ENCODE assay signal across 8 mouse cellular contexts in the genomic region with DNA sequence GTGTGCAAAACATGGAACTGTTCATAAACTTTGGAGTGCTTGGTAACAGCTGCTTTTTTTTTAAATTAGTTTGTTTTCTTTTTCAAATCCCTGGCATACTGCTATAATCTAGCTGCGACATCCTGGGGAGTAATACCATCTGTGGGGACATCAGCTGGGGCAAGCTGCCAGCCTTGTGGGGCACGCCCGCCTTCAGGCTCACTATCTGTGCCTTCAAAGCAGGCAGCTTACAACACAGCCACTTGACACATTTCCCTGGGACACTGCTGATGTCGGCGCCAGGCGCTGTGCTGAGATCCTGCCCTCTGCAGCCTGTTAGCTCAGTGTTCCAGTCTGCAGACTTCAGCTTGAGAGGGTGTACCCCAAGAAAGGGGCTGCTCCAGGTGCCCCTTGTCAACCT. TPM values are rescaled to one million over a fixed set of nuclear protein-coding genes. Genes with fewer than 3 reads are reported as not detected.
A peak's percentile ranks its signal among the peaks of the same experiment; 100 is the strongest.
DNase-seq lines count a peak whose midpoint lies in the region; ATAC-seq and TF ChIP-seq lines count a peak whose summit lies in the region.

No protein-coding gene starts in this region.

- H3K27me3 ChIP-seq in hindbrain, embryonic 13.5 days = peaks cover 5% of the 10 kb centered on the region
- no peaks in the 10 kb centered on the region for H3K27me3 ChIP-seq in hindbrain, embryonic 11.5 days (ENCODE audit: control insufficient read depth, insufficient read depth, low read length)
- H3K27me3 ChIP-seq in lung, postnatal 0 days (replicated peaks; ENCODE audit: insufficient read depth, low read length) = no peaks in the 10 kb centered on the region

- H3K36me3 ChIP-seq in hindbrain, embryonic 13.5 days = peaks cover 29% of the 10 kb centered on the region
- no peaks in the 10 kb centered on the region for H3K36me3 ChIP-seq in hindbrain, embryonic 11.5 days (ENCODE audit: control insufficient read depth, insufficient read depth, low read length)
- no peaks in the 10 kb centered on the region; the same call in 1 of the 2 replicates for H3K36me3 ChIP-seq in lung, postnatal 0 days (ENCODE audit: insufficient read depth, low read length)

- no peak overlapping the region for H3K4me3 ChIP-seq in hindbrain, embryonic 13.5 days
- H3K4me3 ChIP-seq in hindbrain, embryonic 11.5 days (ENCODE audit: low read depth, low read length) = no peak overlapping the region
- no peak overlapping the region for H3K4me3 ChIP-seq in lung, postnatal 0 days (ENCODE audit: low read depth, low read length)

- peaks cover 20% of the 10 kb centered on the region; the same call in 1 of the 2 replicates for H3K4me1 ChIP-seq in hindbrain, embryonic 13.5 days (replicated peaks)
- H3K4me1 ChIP-seq in hindbrain, embryonic 11.5 days (replicated peaks; ENCODE audit: control insufficient read depth, insufficient read depth, low read length) = no peaks in the 10 kb centered on the region
- no peaks in the 10 kb centered on the region for H3K4me1 ChIP-seq in lung, postnatal 0 days (ENCODE audit: insufficient read depth, low read depth, low read length)

- WGBS in hindbrain, embryonic 13.5 days = 67% methylated on average over 6 of the region's 6 CpGs
- WGBS in hindbrain, embryonic 11.5 days = 76% methylated on average over 6 of the region's 6 CpGs
- 32% methylated on average over 6 of the region's 6 CpGs for WGBS in lung, postnatal 0 days

- peak; percentile 44; the same call in 1 of the 2 replicates for TF ChIP-seq EP300 in lung, postnatal 0 days (IDR thresholded peaks at IDR 0.05)

- TF ChIP-seq CTCF in brain, embryonic 14.5 days (IDR thresholded peaks at IDR 0.05; ENCODE audit: borderline replicate concordance, extremely low read depth, insufficient read depth, insufficient read length) = no peak
- TF ChIP-seq CTCF in lung, postnatal 0 days (IDR thresholded peaks at IDR 0.05) = peak; percentile 22

- H3K4me2 ChIP-seq in hindbrain, embryonic 13.5 days = no peak overlapping the region
- no peak overlapping the region for H3K4me2 ChIP-seq in hindbrain, embryonic 11.5 days (replicated peaks; ENCODE audit: low read depth, low read length)
- no peak overlapping the region for H3K4me2 ChIP-seq in lung, postnatal 0 days (replicated peaks; ENCODE audit: low read depth, low read length)

- no peak for ATAC-seq in hindbrain, embryonic 13.5 days (ENCODE audit: low FRiP score)
- no peak for ATAC-seq in hindbrain, embryonic 11.5 days (ENCODE audit: low FRiP score)
- ATAC-seq in lung, postnatal 0 days = peak; percentile 86

- TF ChIP-seq POLR2A in brain, embryonic 14.5 days (IDR thresholded peaks at IDR 0.05; ENCODE audit: borderline replicate concordance, extremely low read depth, insufficient read depth, insufficient read length, poor library complexity, severe bottlenecking) = no peak

- no peaks in the 10 kb centered on the region for H3K9me3 ChIP-seq in hindbrain, embryonic 13.5 days
- no peaks in the 10 kb centered on the region for H3K9me3 ChIP-seq in hindbrain, embryonic 11.5 days (ENCODE audit: control insufficient read depth, low read length)
- H3K9me3 ChIP-seq in lung, postnatal 0 days (ENCODE audit: low read length) = no peaks in the 10 kb centered on the region

- no peak overlapping the region for H3K9ac ChIP-seq in hindbrain, embryonic 13.5 days
- H3K9ac ChIP-seq in hindbrain, embryonic 11.5 days (ENCODE audit: low read depth, low read length) = no peak overlapping the region
- H3K9ac ChIP-seq in lung, postnatal 0 days (replicated peaks; ENCODE audit: low read depth) = no peak overlapping the region

- no peak for DNase-seq in hindbrain, embryonic 11.5 days (ENCODE audit: low spot score)
- DNase-seq in brain, embryonic 14.5 days (ENCODE audit: low read depth) = peak; percentile 83
- peak; percentile 79 for DNase-seq in gastrocnemius, adult 18-20 months (ENCODE audit: low spot score)
- peak; percentile 76 to 88 for DNase-seq in layer of hippocampus, adult 18-20 months (ENCODE audit: low spot score in 2 of 2)
- peak; percentile 82 for DNase-seq in lung, postnatal 0 days (ENCODE audit: low spot score)
- peak; percentile 33 to 68 for DNase-seq in urinary bladder, postnatal 36 days (ENCODE audit: low spot score in 2 of 2)
- DNase-seq in kidney, postnatal 25 days = no peak

- H3K27ac ChIP-seq in hindbrain, embryonic 13.5 days = peak overlapping the region; percentile 32; the same call in 1 of the 2 replicates
- no peak overlapping the region for H3K27ac ChIP-seq in hindbrain, embryonic 11.5 days (ENCODE audit: low read depth, low read length)
- 0 out of 2 replicates have a peak overlapping the region, but pooled peaks have one; percentile 7 for H3K27ac ChIP-seq in lung, postnatal 0 days (ENCODE audit: low read length)

RNA-seq across cellular contexts. Expression of a gene that starts 17.0 kb away (rescaled TPM):
- 9.0 and 9.3 TPM in 2 replicates for polyA plus RNA-seq in hindbrain, embryonic 13.5 days (2015; fragmentation: Nextera tagmentation; extraction: Ambion mirVana)
- polyA plus RNA-seq in hindbrain, embryonic 11.5 days (2014; fragmentation: Nextera tagmentation; extraction: Ambion mirVana) = 8.7 and 9.5 TPM in 2 replicates
- 31.2 and 44.3 TPM in 2 replicates for polyA plus RNA-seq in brain, embryonic 14.5 days (2012; rRNA removed)
- total RNA-seq in gastrocnemius, adult 18-20 months (2021) = 1 to 10 TPM; 3.4 to 4.5 TPM
- 1 to 10 TPM; 5.0 to 6.5 TPM for total RNA-seq in layer of hippocampus, adult 18-20 months (2021)
- polyA plus RNA-seq in lung, postnatal 0 days (2015; fragmentation: Nextera tagmentation; extraction: Ambion mirVana) = 11.1 and 12.3 TPM in 2 replicates

RNA-seq across cellular contexts. Expression of a gene that starts 34.4 kb away (rescaled TPM):
- polyA plus RNA-seq in hindbrain, embryonic 13.5 days (2015; fragmentation: Nextera tagmentation; extraction: Ambion mirVana) = 0.38 and 0.79 TPM in 2 replicates
- polyA plus RNA-seq in hindbrain, embryonic 11.5 days (2014; fragmentation: Nextera tagmentation; extraction: Ambion mirVana) = 2.9 and 3.5 TPM in 2 replicates
- 0.37 and 0.88 TPM in 2 replicates for polyA plus RNA-seq in brain, embryonic 14.5 days (2012; rRNA removed)
- not detected for total RNA-seq in gastrocnemius, adult 18-20 months (2021)
- total RNA-seq in layer of hippocampus, adult 18-20 months (2021) = not detected
- polyA plus RNA-seq in lung, postnatal 0 days (2015; fragmentation: Nextera tagmentation; extraction: Ambion mirVana) = not detected in 2 replicates

RNA-seq across cellular contexts. Expression of a gene that starts 40.0 kb away (rescaled TPM):
- polyA plus RNA-seq in hindbrain, embryonic 13.5 days (2015; fragmentation: Nextera tagmentation; extraction: Ambion mirVana) = 17.2 and 18.4 TPM in 2 replicates
- polyA plus RNA-seq in hindbrain, embryonic 11.5 days (2014; fragmentation: Nextera tagmentation; extraction: Ambion mirVana) = 17.4 and 20.6 TPM in 2 replicates
- polyA plus RNA-seq in brain, embryonic 14.5 days (2012; rRNA removed) = 20.9 and 23.0 TPM in 2 replicates
- total RNA-seq in gastrocnemius, adult 18-20 months (2021) = 10 to 100 TPM; 19.8 to 19.9 TPM
- total RNA-seq in layer of hippocampus, adult 18-20 months (2021) = 10 to 100 TPM; 41.6 to 45.4 TPM
- 16.9 and 18.9 TPM in 2 replicates for polyA plus RNA-seq in lung, postnatal 0 days (2015; fragmentation: Nextera tagmentation; extraction: Ambion mirVana)

Comparison
In these comparisons a context has a peak if more than half of its experiments do, and no peak if none do; other contexts are left out.
1. DNase-seq: peak in brain, embryonic 14.5 days (single experiment), gastrocnemius, adult 18-20 months (single experiment), layer of hippocampus, adult 18-20 months (2 of 2), lung, postnatal 0 days (single experiment) and urinary bladder, postnatal 36 days (2 of 2); none in hindbrain, embryonic 11.5 days (single experiment) and kidney, postnatal 25 days (0 of 2).